Mouse (Mus musculus) testis, postnatal 14 days (tissue): Measurements from ENCODE around the gene Uqcrh.

Experiments used
- DNase-seq: peaks from one replicate; pipeline ENCODE4 v3.0.0; 2021; ENCODE audit warnings: low spot score

Gene Uqcrh

DNA sequence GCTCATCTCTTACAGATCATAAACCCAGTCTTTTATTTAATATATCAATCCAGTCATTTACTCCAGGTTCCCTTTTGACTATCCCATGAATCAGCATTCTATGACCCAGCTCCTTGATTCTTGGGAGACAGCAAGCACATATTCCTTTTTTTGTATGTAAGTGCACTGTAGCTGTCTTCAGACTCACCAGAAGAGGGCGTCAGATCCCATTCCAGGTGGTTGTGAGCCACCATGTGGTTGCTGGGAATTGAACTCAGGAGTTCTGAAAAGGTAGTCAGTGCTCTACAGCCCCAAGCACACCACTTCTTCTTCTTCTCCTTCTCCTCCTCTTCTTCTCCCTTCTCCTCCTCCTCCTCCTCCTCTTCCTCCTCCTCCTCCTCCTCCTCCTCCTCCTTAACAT lies 17.3 kb downstream of the Uqcrh start:
- no peak for DNase-seq

DNA sequence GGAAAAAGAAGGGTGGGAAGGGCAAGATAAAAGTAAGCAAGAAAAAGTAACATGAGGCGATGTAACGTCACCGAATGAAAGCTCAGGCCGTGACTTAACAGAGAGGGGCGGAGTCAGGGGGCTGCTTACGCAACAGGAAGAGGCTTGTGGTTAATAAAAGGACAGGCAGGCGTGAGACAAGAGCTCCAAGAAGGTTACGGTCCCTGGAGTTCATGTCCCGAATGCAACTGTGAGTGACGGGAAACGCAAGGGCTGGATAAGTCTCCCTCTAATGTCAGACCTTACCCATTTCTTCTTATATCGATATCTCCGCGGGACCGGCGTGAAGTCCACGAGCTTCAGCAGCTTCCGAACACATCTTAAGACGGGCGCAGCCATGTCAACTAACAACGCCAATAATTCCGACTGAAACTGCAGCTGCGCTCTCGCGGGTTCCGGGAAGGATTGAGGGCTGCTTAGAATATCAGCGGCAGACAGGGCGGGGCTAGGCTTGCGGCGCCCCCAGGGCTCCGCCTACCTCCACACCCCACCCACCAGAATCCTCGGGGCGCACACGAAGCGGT lies 21.4 kb downstream of the Uqcrh start, which contains the start of gene Nsun4:
Gene Nsun4 (minus strand): TSS at position 478 of the 563 bp plus-strand sequence.
- DNase-seq = peak; percentile 89

DNA sequence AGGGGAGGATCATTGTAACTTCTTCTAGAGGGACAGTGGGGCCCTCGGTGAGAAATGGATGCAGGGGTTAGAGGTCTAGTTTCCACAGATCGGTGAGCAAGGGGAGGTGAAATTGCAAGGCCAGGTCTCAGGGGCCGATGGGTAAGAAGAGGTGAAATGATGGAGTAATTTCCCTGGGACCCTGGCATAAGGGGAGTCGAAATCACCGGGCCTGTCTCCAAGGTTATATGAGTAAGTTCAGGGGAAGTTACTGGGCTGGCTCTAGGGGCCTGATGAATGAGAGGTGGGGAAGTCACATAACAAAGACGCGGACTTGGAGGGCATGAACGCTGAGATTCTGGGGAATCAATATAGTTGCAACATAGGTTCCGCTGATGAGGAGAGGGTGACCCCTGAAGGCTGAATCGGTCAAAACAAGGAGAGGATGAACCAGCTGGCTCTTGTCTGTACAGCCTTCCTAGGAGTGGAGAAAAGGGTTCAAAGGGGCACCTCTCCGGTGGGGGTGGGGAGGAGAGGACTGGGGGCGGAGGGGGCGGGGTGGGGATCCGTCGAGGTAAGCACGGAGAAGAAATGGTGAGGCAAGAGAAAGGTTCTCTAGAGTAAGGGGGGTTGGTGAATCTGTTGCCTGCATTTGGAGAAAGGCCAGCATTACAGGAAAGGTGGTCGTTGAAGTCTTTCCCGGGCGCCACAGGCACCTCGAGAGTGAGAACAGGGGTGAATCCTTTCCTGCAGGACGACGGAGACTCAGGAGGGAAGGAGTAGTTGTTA lies 22.2 kb downstream of the Uqcrh start:
- DNase-seq = no peak

DNA sequence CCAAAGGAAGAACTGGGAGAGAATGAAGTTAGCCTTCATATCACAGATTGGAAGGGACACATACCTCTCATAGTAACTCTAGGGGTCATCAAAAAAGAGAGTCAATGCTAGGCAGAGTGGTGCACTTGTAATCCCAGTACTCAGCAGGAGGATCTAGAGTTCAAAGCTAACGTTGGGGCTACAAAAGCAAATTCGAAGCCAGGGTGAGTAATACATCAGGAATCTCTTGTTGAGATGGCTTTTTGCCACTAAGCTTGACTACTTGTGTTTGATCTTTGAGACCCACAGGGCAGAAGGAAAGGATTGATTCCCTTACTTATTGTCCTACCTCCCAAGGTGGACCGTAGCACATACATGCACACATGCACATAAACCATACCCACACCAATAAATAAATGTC lies 25.7 kb downstream of the Uqcrh start:
- no peak for DNase-seq

DNA sequence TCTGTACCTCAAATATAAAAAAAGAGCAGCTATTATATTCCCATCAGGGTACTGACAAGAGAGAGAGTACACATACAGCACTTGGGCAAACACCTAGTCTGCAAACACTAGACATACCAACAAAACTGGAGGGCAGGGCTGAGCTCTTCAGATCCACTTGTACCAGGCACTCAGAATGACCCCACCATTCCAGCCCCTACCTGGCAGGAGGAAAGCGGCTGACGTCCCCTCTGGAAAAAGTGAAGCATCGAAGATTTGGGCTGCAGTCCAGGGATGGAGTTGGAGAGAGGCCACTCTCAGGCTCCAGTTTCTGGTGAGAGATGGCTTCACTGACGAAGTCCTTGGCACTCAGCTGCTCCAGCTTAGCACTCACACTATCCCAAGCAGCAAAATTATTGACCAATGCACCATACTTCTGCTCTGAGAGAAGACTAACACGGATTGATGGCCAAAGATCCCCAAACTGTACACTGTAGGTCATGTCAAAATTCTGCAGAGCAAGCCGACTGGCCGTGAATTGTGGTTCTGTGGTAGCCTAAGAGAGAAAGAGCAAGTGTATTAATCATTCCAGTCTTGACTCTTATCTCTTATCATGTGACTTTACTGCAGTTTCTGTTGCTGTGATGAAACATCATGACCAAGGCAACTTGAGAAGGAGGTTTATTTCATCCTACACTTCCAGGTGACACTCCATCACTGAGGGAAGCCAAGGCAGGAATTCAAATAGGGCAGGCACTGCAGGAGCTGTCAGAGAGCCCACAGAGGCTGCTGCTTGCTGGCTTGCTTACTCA lies 26.5 kb downstream of the Uqcrh start:
- no peak for DNase-seq

DNA sequence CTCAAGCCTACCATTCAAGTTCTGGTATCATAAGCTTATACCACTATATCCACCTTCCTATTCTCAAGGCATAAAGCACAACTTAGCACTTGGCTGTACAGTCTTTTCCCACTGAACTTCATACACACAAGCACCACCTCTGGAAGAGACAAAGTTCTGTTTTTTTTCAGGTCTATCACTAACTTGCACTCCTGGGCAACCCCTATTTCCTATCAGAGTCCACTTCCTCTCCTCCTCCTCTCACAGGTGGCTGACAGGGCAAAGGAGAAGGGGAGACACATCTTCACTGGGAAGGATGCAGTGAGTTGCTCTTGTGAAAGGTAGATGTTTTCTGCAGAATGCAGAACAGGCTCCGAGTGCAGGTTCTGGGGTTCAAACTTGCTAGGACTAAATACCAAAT lies 27.2 kb downstream of the Uqcrh start:
- DNase-seq = no peak

DNA sequence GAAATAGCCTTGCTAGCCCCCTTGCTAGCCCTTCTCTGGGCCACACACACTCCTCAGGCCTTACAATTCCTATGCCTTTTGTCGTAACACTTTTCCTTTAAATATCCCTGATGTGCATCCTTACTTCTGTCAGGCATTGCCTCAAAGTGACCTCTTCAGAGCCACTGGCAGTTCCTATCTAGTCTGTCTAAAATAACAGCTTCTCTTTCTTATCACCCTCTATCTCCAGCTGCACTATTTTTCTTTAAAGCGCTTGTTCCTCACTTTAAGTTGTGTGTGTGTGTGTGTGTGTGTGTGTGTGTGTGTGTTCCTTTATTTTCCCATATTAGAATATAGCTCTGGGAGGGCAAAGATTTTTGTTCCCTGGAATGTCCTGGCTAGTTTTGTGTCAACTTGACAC lies 28.3 kb downstream of the Uqcrh start:
- no peak for DNase-seq

DNA sequence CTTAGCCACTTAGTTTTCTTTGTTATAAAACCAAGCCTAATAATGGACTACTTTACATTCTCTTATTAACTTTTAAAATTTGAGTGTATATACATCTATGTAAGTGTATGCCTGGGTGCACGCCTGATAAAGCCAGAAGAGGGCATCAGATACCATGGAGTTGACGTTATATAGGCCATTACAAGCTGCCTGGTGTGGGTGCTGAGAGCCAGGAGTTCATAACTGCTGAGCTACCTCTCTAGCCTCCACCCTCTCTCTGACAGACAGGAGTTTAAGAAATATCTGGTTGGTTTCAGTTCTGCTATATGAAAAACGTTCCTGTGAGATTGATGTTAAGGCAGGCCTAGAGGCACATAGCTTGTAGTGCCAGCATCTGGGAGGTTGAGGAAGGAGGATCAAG lies 32.7 kb downstream of the Uqcrh start:
- no peak for DNase-seq

DNA sequence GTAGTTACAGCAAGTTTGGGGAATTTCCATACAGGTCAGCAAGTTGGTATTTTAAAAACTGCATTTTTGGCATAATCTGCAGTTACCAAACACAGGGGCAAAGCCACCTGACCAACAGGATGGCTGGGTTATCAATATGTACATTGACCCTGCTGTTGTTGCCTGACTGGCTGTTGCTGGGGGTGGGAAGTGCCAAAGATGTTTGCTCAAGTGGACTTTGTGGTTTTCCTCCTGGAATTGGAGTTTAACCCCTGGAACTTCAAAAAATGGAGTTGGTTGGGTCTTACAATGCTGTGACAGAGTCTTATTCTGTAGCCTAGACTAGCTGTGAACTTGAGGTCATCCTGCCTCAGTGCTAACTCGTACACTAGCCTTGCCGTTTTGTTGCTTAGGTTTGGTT lies 34.4 kb downstream of the Uqcrh start:
- DNase-seq = no peak

DNA sequence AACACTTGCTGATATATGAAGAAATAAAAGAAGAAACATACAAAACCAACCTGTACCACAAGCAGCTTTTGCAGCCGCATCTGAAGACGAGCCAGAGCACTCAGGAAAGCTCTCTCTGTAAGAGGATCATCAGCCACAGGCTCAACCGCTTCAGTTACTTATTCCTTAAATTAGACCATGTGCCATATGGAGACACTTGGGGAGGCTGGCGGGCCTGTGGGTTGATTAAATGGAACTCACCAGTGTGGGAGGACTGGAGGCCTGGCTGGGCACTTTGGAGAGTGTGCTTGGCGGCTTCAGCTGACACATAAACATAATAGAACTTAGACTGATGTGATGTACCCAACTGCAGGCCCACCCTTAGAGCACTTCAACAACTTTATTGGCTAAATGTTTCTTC lies 41.5 kb downstream of the Uqcrh start:
- no peak for DNase-seq

DNA sequence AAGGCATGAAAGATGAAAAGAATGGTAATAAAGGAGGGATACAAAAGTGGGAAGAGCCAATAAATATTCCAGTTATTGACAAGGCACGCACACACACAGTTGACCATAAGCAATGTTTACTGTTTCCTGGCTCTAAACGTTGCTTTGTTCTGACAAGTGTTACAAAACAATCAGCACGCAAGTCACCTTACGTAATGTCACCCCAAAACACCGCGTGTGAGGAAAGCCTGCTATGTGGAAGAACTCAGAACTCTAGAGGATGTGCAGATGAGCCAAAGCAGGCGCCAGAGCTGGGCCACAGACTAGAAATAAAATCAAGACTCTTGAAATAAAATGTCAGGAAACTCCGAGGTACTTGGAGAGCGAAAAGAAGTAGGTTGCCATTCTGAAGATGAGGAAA lies 42.0 kb downstream of the Uqcrh start:
- DNase-seq = no peak

DNA sequence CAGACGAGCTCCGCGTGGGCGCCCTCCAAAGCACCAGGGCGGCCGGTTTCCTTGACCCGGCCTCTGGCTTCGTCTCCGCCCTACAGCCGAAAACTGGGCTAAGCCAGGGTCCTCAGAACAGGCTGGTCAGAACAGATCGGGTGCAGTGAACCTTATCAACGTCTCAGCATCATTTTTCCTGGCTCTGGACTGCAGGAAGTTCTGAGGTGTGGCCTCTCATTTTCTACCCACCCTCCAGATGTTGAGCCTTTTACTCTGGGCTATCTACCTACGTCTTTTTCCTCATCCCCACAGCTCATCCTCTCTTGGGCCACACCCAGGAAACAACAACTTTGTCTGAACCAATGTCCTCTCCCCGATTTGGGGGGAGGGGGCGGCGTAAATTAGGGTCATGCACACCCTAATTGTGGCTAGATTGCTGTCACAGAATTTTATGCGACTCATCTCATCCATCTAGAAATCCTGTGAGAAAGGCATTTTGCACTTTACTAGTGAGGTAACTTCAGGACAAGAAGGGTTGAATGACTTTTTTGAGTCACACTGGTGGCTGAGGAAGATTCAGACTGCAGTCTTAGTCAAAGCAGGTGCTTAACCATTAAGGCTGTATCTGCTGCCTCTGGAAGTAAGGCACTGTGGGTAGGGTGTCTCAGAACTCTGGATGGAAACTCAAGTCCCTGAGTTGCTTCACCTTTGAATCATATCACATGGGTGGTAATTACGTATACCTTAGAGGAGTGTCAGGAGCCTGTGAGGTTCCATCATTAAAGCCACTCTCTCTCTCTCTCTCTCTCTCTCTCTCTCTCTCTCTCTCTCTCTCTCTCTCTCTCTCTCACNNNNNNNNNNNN lies 56.7 kb downstream of the Uqcrh start, which contains the start of gene Faah:
Gene Faah (minus strand): TSS at position 25 of the 845 bp plus-strand sequence.
- DNase-seq = no peak

DNA sequence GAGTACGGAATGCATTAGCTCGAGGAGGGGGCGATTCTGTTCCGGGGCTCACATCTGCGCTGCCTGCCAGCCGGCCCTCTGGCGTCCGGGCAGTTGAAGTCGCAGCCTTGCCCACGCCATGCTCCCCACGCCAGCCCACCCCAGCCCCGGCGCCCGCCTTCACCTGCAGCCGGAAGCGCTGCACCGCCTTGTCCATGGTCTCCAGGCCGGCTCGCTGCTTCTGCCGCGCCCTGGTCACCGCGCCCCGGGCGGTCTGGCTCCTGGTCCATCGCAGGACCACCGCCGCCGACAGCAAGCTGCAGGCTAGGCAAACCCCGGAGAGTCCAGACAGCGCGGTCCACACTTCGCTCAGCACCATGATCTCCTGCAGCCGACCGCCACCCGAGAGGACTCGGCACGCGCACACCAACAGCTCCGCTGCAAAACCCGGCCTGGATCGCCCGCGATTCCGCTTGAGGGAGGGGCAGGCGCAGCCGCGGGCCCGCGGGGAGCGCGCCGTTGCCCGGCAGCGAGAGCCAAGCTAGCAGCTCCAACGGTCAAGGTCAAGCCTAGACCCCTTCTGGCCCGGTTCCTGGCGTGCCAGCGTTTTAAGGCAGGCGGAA lies 57.5 kb downstream of the Uqcrh start:
- peak; percentile 84 for DNase-seq
